Mouse (Mus musculus) intestine, postnatal 0 days (tissue): ENCODE measurements around the gene Crtac1. TPM values are rescaled to one million over a fixed set of nuclear protein-coding genes. Genes with fewer than 3 reads are reported as not detected.

Experiments
- ATAC-seq: fragments of 200-750 bp; cut with Nextera tagmentation; 2 replicates; pipeline ENCODE4 v1.8.0; 2017; ENCODE audit warnings: mild to moderate bottlenecking, moderate TSS enrichment, moderate library complexity
- H3K27ac ChIP-seq: fragments of 300-500 bp; sonication (generic); 2 replicates; pipeline ENCODE4 v1.5.1; 2014; ENCODE audit warnings: mild to moderate bottlenecking, low read depth, low read length, moderate library complexity
- H3K27me3 ChIP-seq: fragments of 300-500 bp; sonication (generic); replicated peaks from 2 replicates; pipeline ENCODE4 v1.6.1; 2014; ENCODE audit warnings: low read length, mixed read lengths; ENCODE audit not compliant: control insufficient read depth, insufficient read depth
- H3K36me3 ChIP-seq: fragments of 300-500 bp; sonication (generic); 2 replicates; pipeline ENCODE4 v1.6.1; 2014; ENCODE audit warnings: mild to moderate bottlenecking, moderate library complexity; ENCODE audit not compliant: control insufficient read depth, insufficient read depth
- H3K4me1 ChIP-seq: fragments of 300-500 bp; sonication (generic); replicated peaks from 2 replicates; pipeline ENCODE4 v1.6.1; 2014; ENCODE audit warnings: antibody characterized with exemption, low read length, mixed read lengths; ENCODE audit not compliant: control insufficient read depth, insufficient read depth
- H3K4me2 ChIP-seq: fragments of 300-500 bp; sonication (generic); replicated peaks from 2 replicates; pipeline ENCODE4 v1.6.1; 2014; ENCODE audit warnings: low read depth, mild to moderate bottlenecking, moderate library complexity
- H3K4me3 ChIP-seq: fragments of 300-500 bp; sonication (generic); 2 replicates; pipeline ENCODE4 v1.5.1; 2014; ENCODE audit warnings: low read depth, low read length
- H3K9ac ChIP-seq: fragments of 300-500 bp; sonication (generic); 2 replicates; pipeline ENCODE4 v1.6.1; 2014; ENCODE audit warnings: mild to moderate bottlenecking, low read depth, low read length
- H3K9me3 ChIP-seq: fragments of 300-500 bp; sonication (generic); 2 replicates; pipeline ENCODE4 v1.6.1; 2016; ENCODE audit warnings: mixed run types; ENCODE audit not compliant: control insufficient read depth
- CTCF ChIP-seq: sonication (generic); IDR thresholded peaks from 2 replicates; pipeline ENCODE4 v1.5.1; 2016; ENCODE audit warnings: low read depth, mild to moderate bottlenecking, control low read depth, antibody characterized with exemption, moderate library complexity
- WGBS: fragments of 180-500 bp; shearing (Covaris S2); extraction: QIAGEN DNeasy Blood & Tissue Kit; methylation state at CpG from one replicate; pipeline ENCODE4 v1.1.7; 2014; 5-methylcytosine and 5-hydroxymethylcytosine counted together
- polyA plus RNA-seq: library from polyadenylated mRNA; unstranded; fragments of >200 nt; fragmentation: Nextera tagmentation; extraction: Ambion mirVana; gene quantifications from 2 replicates; pipeline ENCODE4 v1.2.1, GENCODE M21; 2015

Crtac1 gene
- polyA plus RNA-seq, 1 experiment from 2014 or later, result 4.3 TPM

DNA sequence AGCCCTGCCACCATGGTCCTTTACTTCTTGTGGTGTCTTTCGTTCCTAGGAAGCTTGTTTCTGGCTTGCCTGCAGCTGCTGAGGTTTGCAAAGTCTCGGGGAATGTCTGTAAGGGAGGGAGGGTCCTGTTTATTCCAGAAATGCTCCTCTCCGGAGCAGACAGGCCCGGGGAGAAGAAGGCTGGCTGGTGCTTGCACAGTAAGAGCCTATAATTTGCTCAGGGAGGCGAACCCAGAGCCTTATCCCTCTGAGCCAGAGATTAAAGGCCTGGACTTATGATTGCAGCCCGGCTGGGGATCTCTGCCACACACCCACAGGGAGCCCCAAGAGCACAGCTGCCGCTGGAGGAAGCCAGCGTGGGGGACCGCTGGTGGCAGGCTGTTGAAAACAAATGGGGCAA lies 29.8 kb upstream of the Crtac1 start:
- no peak overlapping the region for H3K27ac ChIP-seq
- no peak overlapping the region for H3K4me3 ChIP-seq
- H3K36me3 ChIP-seq, result no peaks in the 10 kb centered on the region
- WGBS, result 22% methylated on average over 9 of the region's 9 CpGs
- no peaks in the 10 kb centered on the region for H3K4me1 ChIP-seq
- no peak overlapping the region for H3K4me2 ChIP-seq
- no peaks in the 10 kb centered on the region for H3K27me3 ChIP-seq
- H3K9me3 ChIP-seq, result no peaks in the 10 kb centered on the region
- no peak for TF ChIP-seq CTCF
- no peak overlapping the region for H3K9ac ChIP-seq
- ATAC-seq, result no peak

DNA sequence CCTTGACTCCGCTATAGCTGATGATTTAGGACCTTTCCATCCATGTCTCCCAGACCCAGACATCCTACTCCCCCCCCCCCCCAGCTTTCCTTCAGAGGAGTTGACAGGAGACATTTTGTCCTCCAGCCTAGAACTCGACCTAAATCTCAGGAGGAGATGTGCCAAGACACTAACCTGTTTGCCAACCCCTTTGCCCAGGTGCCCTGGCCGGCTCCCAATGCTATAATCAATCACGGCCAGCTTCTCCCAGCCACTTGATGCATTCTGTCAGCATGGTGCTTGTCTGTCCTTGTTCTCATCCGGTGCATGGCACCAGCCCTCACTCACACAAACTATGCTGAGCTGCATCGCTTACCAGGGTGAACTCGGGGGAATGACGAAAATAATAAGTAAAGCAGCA lies 27.9 kb upstream of the Crtac1 start:
- ATAC-seq, result no peak

GRCm38 (mm10) chr19:42454481-42455236 lies 23.1 kb upstream of the Crtac1 start:
- no peak overlapping the region for H3K4me3 ChIP-seq
- ATAC-seq, result peak; percentile 69
- no peaks in the 10 kb centered on the region for H3K27me3 ChIP-seq
- H3K9ac ChIP-seq, result no peak overlapping the region
- no peaks in the 10 kb centered on the region; the same call in 1 of the 2 replicates for H3K4me1 ChIP-seq
- no peak for TF ChIP-seq CTCF
- 49% methylated on average over 6 of the region's 6 CpGs for WGBS
- H3K27ac ChIP-seq, result no peak overlapping the region
- H3K9me3 ChIP-seq, result no peaks in the 10 kb centered on the region
- no peaks in the 10 kb centered on the region for H3K36me3 ChIP-seq
- no peak overlapping the region for H3K4me2 ChIP-seq

More for the DNA sequence above, 27.9 kb upstream of the Crtac1 start:
- Histone ChIP-seq H3K4me1 (no peaks in the 10 kb centered on the region; the same call in 1 of the 2 replicates), H3K4me2 (no peak overlapping the region), H3K27ac (no peak overlapping the region), H3K36me3 (no peaks in the 10 kb centered on the region), H3K9me3 (no peaks in the 10 kb centered on the region), H3K27me3 (no peaks in the 10 kb centered on the region), H3K4me3 (no peak overlapping the region), H3K9ac (no peak overlapping the region)
- 89% methylated on average over 8 of the region's 8 CpGs for WGBS
- TF ChIP-seq CTCF, result no peak

DNA sequence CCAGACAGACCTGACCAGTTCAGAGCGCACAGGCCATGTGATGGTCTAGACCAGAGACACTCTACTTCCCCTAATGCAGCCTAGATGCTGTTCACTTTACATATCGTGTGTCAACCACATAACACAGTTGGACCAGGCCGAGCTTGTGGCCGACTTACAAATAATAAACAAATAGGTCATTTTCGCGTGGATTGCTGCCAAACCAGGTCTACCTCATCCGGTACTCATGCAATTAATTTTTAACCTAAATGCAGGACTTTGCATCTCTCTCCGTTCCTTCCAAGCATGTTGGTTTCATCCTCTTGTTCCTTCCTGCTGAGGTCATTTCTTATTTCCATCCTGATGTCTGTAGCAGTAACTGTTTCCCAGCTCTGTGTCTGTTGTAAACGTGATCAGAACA lies 22.4 kb upstream of the Crtac1 start:
- Histone ChIP-seq H3K27ac (no peak overlapping the region), H3K27me3 (no peaks in the 10 kb centered on the region), H3K4me3 (no peak overlapping the region), H3K9me3 (no peaks in the 10 kb centered on the region), H3K4me1 (no peaks in the 10 kb centered on the region; the same call in 1 of the 2 replicates), H3K4me2 (no peak overlapping the region), H3K36me3 (no peaks in the 10 kb centered on the region), H3K9ac (no peak overlapping the region)
- no peak for TF ChIP-seq CTCF
- ATAC-seq, result no peak
- 62% methylated on average over 9 of the region's 9 CpGs for WGBS

- Histone ChIP-seq H3K4me1 (no peaks in the 10 kb centered on the region; the same call in 1 of the 2 replicates), H3K4me3 (no peak overlapping the region), H3K9me3 (no peaks in the 10 kb centered on the region), H3K36me3 (no peaks in the 10 kb centered on the region), H3K4me2 (no peak overlapping the region), H3K27ac (no peak overlapping the region), H3K27me3 (no peaks in the 10 kb centered on the region), H3K9ac (no peak overlapping the region)
- no peak for TF ChIP-seq CTCF
- ATAC-seq, result no peak
- 62% methylated on average over 7 of the region's 7 CpGs for WGBS
Observed at GRCm38 (mm10) chr19:42452539-42452938, 21.0 kb upstream of the Crtac1 start.

DNA sequence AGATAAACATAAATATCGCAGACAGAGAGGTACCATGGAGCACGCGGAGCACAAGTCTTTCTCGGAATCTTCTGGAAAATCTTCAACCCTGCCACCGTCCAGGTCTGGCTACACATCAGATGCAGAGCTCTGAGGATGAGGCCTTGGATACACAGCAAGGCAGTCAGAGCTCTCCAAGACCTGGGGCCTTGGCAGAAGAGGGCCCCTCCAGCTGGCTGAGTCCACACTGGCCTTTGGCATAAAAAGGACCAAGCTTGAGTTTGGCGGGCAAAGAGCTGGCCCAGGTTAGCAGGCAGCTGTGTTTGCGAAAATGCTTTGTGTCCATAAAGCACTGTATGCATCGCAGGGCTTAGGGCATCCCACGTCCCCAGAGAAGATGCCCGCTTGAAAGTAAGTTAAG lies 17.0 kb upstream of the Crtac1 start:
- no peak overlapping the region for H3K4me2 ChIP-seq
- no peaks in the 10 kb centered on the region for H3K27me3 ChIP-seq
- H3K36me3 ChIP-seq, result no peaks in the 10 kb centered on the region
- WGBS, result 93% methylated on average over 10 of the region's 10 CpGs
- H3K9me3 ChIP-seq, result no peaks in the 10 kb centered on the region
- no peak overlapping the region for H3K4me3 ChIP-seq
- no peak overlapping the region for H3K9ac ChIP-seq
- ATAC-seq, result no peak
- TF ChIP-seq CTCF, result no peak
- no peaks in the 10 kb centered on the region for H3K4me1 ChIP-seq
- H3K27ac ChIP-seq, result no peak overlapping the region
